Mouse (Mus musculus) gastrocnemius, postnatal 25 days (tissue): ENCODE results near the gene Hs3st5. TPM values are rescaled to one million over a fixed set of nuclear protein-coding genes. Genes with fewer than 3 reads are reported as not detected.
"Not testable (repeated sequence)": the region's sequence is repeated elsewhere in the genome, so short reads cannot be mapped to it uniquely, and the experiment has no call there.

ENCODE experiments used
- DNase-seq: peaks from one replicate; pipeline ENCODE4 v3.0.0; 2022
- total RNA-seq, 2 experiments: library from RNA; stranded (reverse); gene quantifications; 1 replicate in 1 of 2; 2 replicates in 1 of 2; pipeline ENCODE4 v1.2.3; 2021

Hs3st5 gene
- total RNA-seq, 2 experiments from 2014 or later, result 2.3 to 2.4 TPM

DNA sequence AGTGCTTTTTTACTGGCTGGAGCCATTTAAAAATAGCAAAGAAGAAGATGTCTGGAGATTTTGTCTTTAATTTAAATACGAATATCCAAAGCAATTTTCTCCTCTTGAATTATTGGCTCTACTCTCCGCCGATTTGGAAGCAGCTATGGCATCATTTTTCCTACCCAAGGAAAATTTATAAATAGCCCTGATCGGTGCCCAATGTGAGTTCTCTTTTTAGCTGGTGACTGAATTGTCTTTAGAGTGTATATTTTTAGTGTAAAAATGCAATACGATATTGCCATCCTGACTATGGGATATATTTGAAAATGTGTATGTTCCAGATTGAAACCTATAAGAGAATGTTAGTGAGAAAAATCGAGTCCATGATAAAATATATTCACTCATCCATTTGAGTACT, 51.1 kb downstream of the Hs3st5 start:
- DNase-seq, result no peak

GRCm38 (mm10) chr10:36558736-36559135, 52.1 kb downstream of the Hs3st5 start:
- no peak for DNase-seq

- no peak for DNase-seq
These were observed 60.6 kb downstream of the Hs3st5 start for GRCm38 (mm10) chr10:36567258-36567657.

DNA sequence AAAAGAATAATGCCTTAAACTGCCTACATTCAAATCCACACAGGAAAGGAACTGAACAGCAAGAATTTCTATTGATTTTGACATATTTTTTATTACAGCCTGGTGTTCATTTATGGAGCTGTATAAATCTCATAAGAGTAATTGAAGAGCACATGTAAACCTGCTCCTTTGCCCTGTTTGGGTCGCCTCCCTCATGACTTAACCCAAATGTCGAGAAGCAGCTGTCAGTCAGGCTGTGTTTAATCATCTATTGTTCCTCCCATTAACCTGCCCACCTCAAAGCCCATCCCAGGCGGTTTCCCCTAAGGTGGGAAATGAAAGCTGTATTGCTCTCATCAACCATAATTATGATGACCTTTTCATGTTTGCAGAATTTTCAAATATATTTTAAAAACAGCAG, 65.9 kb downstream of the Hs3st5 start:
- no peak for DNase-seq

DNA sequence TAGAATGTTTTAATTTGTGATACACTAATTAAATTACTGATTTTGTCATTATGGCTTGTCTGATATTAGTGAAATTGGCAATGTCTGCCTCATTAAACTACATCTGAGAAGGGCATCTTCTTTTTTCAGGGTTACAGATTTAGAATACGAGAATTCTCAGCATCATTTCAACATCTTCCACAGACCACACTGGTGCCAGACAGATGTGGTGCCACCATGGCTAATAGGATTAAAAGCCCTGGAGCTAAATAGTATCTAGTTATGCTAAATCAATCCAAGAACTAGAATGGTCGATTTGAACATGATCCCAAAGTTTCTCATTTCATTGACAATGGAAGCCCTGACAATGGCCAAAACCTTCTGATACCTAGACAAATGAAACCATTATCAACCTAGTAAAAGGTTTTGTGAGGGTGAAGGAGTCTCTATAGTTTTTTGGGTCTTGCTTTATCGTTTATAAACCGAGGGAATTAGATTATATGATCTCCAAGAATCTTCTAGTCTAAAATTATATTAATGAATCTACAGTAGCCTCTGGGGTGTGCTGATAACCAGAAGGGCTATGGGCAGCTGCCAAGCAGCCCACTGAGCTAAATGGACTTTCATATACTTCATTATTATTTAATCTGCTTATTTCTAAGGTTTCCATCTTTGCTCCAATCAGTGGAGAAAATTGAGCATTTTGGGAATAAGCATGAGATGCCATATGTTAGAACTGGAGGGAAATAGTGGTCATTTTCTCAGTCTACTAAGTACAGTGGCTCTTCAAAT, 71.9 kb downstream of the Hs3st5 start:
- DNase-seq, result no peak

- DNase-seq, result no peak
These were observed 103.8 kb downstream of the Hs3st5 start for GRCm38 (mm10) chr10:36610400-36610799.

GRCm38 (mm10) chr10:36611415-36611814, 104.8 kb downstream of the Hs3st5 start:
- DNase-seq, result not testable (repeated sequence)

- no peak for DNase-seq
These were observed 116.4 kb downstream of the Hs3st5 start for GRCm38 (mm10) chr10:36623037-36623436.

DNA sequence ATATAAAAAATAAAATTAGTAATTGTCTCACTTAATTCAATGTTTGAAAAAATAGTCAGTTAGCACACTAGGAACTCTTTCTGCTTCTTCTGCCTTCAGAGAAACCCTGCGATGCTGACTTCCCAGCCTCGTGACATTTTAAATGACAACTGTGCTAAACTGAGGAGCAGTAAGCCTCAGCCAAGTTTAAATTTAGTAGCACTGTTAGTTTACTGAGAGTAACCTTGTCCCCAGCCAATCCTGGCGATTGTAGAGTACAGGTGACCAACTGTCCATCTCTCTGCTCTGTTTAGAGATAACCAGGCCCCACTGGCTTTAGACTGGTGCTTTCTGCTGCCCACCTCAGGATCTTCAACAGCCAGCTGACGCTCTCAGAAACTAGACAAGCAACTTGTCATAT, 121.3 kb downstream of the Hs3st5 start:
- DNase-seq, result peak; percentile 11

- no peak for DNase-seq
These were observed 125.1 kb downstream of the Hs3st5 start for GRCm38 (mm10) chr10:36631746-36632145.

GRCm38 (mm10) chr10:36650653-36651052, 144.0 kb downstream of the Hs3st5 start:
- DNase-seq, result no peak

DNA sequence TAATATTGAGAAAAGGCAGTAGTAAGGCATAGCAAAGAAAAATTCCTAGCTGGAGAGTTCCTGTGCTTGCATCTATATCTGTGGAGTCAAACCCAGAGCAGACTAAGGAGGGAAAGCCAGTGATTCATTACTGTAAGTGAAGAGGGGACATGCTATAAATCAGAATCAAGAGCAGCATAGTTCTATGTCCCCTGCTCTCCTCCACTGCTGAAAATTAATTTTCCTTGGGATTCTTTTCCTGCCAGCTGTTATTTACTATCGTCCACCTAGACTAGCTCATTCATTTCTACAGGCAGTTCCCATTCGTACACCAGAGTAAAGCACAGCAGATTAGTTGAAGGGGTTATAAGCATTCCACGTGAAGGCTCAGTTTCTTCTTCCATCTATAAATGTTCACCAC, 207.4 kb downstream of the Hs3st5 start:
- no peak for DNase-seq

DNA sequence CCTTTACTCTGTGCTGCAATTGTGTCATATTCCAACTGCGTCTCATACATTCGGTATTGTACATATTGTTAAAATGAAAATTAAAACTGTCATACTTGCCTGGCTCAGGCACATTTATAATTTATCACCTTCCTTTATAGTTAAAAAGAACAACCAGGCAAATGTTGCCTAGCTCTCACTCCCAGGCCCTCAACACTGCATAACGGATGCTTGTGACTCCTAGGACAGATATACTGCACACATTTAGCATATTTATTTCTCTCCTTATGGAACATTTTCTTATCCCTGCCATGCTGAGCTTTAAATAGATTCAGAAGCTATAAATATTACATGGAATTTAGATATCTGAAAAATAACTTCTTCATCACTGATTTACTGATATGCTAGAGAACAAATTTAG, 219.6 kb downstream of the Hs3st5 start:
- DNase-seq, result no peak

DNA sequence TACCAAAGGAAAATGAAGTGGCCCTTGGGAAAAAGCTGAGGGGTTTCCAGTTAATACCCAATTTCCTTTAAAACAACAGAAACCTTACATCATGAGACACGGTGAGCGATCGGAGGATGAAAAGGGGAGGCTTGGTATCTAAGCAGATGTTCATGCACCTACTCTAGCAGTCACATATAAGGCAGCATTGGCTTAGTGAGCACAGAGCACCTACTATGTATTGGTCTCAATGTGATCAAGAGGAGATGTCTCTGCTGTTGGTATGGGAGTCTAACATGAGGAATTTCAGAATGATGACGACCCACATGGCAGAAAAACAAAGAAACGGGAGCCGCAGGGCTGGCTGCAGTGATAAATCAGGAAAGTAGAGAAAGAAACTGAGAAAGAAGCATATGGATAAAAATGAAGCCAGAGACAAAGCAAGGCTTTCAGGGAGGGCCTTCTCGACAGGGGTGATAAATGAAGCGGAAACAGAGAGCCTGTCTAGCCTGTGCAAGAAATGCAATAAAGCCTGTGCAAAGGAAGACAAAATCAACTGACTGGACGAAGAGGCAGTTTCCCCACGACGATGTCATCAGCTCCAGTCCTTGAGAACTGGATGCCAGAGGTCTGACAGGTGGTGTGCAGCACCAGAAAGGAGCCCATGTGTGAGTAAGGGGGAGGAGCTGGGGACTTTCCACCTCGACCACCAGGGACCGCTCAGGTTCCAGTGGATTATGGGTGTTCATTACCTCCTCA, 222.9 kb downstream of the Hs3st5 start:
- DNase-seq, result no peak

DNA sequence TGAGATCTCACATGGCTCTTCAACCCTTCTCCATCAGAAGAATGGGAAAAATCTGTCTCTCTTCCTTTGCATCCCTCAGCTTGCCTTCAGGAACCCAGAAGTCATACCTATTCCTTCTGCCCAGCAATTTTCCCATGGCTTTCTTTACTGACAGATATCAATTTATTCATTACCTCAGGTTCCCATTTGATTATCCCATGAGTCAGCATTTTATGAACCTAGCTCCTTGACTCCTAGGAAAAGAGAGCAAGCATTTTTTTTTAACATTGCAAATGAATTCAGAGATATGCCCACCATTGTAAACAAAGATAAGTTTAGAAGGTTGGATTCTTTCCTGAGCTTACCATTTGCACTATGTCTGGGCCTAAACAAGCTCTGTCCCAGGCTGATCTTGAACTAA, 232.8 kb downstream of the Hs3st5 start:
- no peak for DNase-seq

DNA sequence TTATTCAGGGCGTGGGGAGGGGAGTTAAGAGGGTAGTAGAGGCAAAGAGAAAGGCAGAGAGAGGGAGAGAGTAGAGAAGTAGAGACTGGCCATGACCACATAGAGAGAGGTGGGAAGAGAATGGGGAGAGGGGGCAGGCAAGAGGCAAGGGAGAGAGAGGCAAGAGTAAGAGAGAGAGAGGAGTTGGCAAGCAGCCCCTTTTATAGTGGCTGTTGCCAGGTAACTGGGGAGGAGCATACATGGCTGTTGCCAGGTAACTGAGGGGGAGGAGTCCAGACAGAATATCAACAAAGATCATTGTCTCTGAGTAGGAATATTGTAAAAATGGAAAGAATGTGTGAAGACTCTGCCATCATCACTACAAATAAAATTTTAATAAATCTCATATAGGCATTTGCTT, 243.4 kb downstream of the Hs3st5 start:
- no peak for DNase-seq

- no peak for DNase-seq
These were observed 247.9 kb downstream of the Hs3st5 start for GRCm38 (mm10) chr10:36754471-36754870.

DNA sequence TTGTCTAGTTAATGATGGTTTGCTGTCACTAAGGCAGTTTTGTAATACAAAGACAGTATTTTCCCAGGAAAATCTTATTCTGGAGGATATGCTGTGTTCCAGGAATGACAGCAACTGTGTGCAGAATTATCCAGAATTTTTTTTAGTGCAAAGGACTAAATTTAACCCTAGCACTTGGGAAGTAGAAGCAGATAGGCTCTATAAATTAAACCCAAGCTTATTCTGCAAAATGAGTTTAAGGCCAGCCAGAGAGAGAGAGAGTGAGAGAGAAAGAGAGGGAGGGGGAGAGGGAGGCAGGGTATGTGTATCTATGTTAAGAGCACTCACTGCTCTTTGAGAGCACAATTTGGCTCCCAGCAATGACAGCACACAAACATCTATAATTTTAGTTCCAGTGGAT, 267.0 kb downstream of the Hs3st5 start:
- DNase-seq, result no peak

DNA sequence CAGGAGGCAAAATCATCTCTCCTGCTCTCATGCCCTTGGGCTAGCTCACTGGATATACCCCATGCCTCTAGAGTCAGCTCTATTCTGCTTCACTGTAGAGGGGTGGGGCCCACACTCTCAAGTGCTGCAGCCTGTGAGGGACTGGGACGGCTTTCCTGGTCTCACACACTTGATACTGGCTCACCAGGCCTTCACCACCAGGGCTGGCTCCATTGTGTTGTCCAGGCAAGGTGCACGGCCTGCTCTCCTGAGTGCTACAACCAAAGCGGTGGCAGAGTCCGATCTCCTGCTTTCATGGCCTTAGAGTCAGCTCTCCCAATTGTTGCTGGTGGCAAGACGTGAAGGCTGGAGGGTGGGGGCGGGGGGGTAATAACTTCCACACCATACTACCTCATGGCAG, 268.3 kb downstream of the Hs3st5 start:
- no peak for DNase-seq

GRCm38 (mm10) chr10:36781641-36782040, 275.0 kb downstream of the Hs3st5 start:
- DNase-seq, result no peak

GRCm38 (mm10) chr10:36786970-36787369, 280.4 kb downstream of the Hs3st5 start:
- no peak for DNase-seq

DNA sequence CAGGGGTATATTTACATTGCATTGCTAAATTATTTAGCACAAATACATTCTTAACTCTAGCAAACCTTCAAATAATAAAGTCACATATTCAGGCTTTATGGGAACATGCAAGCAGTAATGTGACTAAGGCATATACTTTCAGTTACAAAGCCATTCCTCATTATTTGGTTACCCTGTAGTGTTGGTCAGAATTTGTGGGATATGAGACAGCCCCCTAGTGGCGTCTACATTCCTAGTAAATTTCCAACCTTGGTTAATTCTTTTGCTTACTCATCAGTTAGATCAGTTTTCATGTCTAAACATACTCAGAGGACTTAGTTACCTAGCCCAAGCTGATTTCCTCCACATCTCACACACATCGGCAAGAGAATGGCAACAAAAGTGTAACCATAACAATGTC, 285.2 kb downstream of the Hs3st5 start:
- no peak for DNase-seq

DNA sequence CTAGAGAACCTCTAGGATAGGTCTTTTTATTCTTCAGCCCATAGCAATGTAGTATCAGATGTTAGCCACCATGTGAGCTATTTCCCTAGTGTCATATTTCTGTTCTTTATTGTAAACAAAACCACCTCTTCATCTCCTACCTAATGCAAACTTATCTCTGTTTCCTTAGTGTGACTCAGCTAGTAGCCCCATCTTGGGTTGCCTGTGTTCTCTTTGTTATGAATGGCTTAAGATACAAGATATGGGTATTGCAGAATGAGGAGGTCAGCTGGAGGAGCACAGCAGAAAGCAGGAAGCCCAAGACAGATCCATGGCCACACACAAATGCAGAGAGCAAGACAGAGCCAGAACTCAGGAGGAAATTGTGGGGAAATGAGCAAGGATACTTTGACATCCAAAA, 288.7 kb downstream of the Hs3st5 start:
- no peak for DNase-seq

DNA sequence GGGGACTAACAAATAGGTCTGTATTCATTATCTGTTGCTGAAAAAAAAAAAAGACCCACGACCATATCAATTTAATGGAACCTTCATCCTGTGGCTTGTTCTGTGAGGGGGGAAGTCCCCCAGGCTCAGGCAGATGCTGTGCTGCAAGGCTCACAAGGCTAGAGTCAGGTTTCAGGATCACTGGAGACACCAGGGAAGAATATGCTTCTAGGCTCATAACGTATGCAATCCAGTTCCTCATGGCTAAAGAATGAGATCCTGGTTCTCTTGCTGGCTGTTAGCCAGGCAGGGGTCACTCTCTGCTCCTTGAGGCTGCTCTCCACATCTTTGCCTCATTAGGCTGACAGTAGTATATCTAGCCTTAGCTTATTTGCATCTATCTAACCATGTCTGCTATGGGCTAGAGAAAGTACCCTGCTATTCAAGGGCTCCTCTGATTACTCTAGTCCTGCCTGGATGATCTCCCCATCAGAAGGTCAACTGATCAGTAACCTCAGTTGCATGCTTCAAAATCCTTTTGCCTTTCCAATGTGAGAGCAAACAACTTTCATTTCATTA, 294.4 kb downstream of the Hs3st5 start:
- no peak for DNase-seq
